Mouse (Mus musculus): ENCODE data around the gene Pdxdc1. TPM values are rescaled to one million over a fixed set of nuclear protein-coding genes. Genes with fewer than 3 reads are reported as not detected.
"Not testable (repeated sequence)": the region's sequence is repeated elsewhere in the genome, so short reads cannot be mapped to it uniquely, and the experiment has no call there.

The Pdxdc1 gene
- 97.3 and 103 TPM in 2 replicates for polyA plus RNA-seq (2015; fragmentation: Nextera tagmentation; extraction: Ambion mirVana)

DNA sequence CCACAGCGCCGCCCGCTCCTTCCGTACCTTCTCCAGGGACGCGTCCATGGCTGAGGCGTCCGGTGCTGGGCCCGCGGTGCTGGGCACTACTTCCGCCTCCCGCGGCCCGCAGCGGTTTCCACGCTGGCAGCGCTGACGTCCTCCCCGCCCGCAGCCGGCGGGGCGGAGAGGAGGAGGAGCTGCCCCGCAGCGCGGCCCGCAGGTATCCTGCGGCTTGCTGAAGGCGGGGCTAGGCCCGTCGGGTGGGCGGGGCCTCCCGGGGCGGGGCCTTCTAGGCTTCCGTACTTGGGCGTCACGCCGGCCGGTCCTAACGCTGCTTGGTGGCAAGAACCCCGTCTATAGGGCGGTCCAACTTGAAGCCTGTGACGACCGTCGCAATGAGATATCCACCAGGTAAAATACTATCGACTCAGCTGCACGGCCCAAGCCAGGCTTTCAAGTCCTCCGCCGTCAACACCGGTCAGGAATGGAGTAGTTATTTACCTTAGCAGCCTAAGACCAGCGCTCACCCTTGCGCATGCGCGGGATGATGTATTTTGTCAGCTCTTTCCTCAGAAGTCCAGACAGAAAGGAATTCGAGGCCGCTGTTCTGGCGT lies at the start of gene Pdxdc1, which contains the start of gene Mpv17l:
TSS of gene Pdxdc1 (minus strand) at position 244 of the 596 bp plus-strand sequence.
TSS of gene Mpv17l (plus strand) at position 274 of the 596 bp plus-strand sequence.
- Histone ChIP-seq H3K9me3 (replicated peaks) (no peaks in the 10 kb centered on the region), H3K4me1 (peaks cover 16% of the 10 kb centered on the region), H3K4me3 (replicated peaks) (peak within 1 kb of the TSS; percentile 78), H3K4me2 (replicated peaks) (peak within 1 kb of the TSS; percentile 67), H3K27ac (replicated peaks) (peak within 1 kb of the TSS; percentile 92), H3K27me3 (no peaks in the 10 kb centered on the region), H3K9ac (peak within 1 kb of the TSS; percentile 69), H3K36me3 (no peaks in the 10 kb centered on the region)
- WGBS = under 1% methylated on average over 52 of the region's 57 CpGs
- peak; percentile 98 for ATAC-seq (ENCODE audit: insufficient number of reproducible peaks, low FRiP score, low TSS enrichment, low read depth)

DNA sequence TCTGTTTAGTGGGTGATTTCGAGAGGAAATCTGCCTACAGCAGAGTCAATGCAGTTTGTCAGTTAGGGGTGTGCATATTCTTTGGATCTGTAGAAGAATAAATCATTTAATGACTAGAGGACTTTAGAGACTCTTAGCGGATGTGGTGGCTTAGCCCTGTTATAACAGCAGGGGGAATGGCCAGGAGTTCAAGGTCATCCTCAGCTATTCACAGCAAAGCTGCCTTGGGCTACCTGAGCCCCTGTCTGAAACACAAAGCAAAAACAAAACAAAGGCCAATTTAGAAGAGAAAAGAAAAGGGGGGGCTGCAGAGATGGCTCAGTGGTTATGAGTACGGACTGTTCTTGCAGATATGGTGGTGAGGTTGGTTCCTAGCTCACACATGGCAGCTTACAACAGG lies 48.3 kb upstream of the Pdxdc1 start:
- Histone ChIP-seq H3K9me3 (replicated peaks) (no peaks in the 10 kb centered on the region), H3K27me3 (no peaks in the 10 kb centered on the region), H3K27ac (replicated peaks) (no peak overlapping the region), H3K36me3 (no peaks in the 10 kb centered on the region), H3K9ac (no peak overlapping the region), H3K4me1 (no peaks in the 10 kb centered on the region), H3K4me2 (replicated peaks) (no peak overlapping the region), H3K4me3 (replicated peaks) (no peak overlapping the region)
- WGBS = 74% methylated on average over 3 of the region's 3 CpGs
- ATAC-seq (ENCODE audit: insufficient number of reproducible peaks, low FRiP score, low TSS enrichment, low read depth) = no peak

DNA sequence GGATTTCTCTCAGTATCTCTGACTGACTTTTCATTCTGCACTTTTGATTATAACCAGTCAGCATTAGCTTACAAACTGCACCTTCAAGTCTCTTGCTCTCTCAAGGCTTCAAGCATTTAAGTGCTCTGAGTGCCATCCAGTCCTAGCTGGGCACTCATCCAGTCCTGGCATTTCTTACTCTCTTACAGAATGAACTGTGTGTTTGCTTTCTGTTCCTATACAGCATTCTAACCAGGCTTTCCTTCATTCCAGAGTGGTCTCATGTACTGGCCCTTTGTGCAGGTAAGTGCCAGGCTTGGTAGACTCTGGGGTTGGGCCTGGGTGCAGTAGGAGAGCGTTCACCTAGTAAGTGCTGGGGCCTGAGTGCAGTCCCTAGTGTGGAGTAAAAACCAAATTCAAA lies 43.4 kb upstream of the Pdxdc1 start:
- Histone ChIP-seq H3K27ac (replicated peaks) (no peak overlapping the region), H3K36me3 (no peaks in the 10 kb centered on the region), H3K9ac (no peak overlapping the region), H3K4me1 (0 out of 2 replicates have a peak, but pooled peaks cover 6% of the 10 kb centered on the region), H3K27me3 (0 out of 2 replicates have a peak, but pooled peaks cover 3% of the 10 kb centered on the region), H3K4me3 (replicated peaks) (no peak overlapping the region), H3K4me2 (replicated peaks) (no peak overlapping the region), H3K9me3 (replicated peaks) (no peaks in the 10 kb centered on the region)
- no peak for ATAC-seq (ENCODE audit: insufficient number of reproducible peaks, low FRiP score, low TSS enrichment, low read depth)
- WGBS = 87% methylated on average over 1 of the region's 1 CpGs

DNA sequence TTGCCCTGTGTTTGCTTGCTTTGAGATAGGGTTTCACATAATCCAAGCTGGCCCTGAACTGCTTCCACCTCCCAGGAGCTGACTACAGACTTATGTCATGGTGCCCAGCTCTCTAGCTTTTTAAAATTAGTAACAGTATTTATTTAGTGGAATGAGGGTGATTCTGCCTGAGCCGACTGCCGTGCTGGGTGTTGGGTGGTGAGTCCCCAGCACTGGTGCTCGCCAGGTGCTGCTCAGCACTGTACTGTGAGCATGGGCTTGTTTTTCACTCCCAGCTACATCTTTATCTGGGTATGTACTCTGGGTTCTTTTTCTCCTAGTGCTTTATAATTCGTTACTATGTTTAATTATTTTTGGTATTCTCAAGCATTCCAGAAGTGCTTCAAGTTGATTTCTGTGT lies 42.2 kb upstream of the Pdxdc1 start:
- no peak for ATAC-seq (ENCODE audit: insufficient number of reproducible peaks, low FRiP score, low TSS enrichment, low read depth)
- no peak overlapping the region for H3K9ac ChIP-seq
- 0 out of 2 replicates have a peak, but pooled peaks cover 8% of the 10 kb centered on the region for H3K4me1 ChIP-seq
- H3K27me3 ChIP-seq = 0 out of 2 replicates have a peak, but pooled peaks cover 3% of the 10 kb centered on the region
- no peaks in the 10 kb centered on the region for H3K9me3 ChIP-seq (replicated peaks)
- peak overlapping the region; percentile 41; the same call in 1 of the 2 replicates for H3K27ac ChIP-seq (replicated peaks)
- H3K4me2 ChIP-seq (replicated peaks) = no peak overlapping the region
- no peak overlapping the region for H3K4me3 ChIP-seq (replicated peaks)
- H3K36me3 ChIP-seq = no peaks in the 10 kb centered on the region
- 44% methylated on average over 4 of the region's 4 CpGs for WGBS

DNA sequence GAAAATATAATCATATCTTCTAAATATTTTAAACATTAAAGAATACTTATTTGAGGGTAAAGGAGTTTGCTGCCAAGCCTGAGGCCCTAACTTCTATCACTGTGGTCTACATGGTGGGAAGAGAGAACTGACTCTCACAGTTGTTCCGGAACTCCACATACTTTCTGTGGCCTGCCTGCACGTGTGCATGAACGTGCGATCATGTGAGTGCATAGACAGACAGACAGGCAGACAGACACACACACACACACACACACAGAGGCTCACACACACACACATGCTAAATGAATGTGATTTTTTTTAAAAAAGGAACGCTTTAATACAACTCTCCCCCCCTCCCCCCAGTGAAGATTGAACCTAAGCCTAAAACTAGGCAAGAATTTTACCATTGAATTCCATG lies 41.8 kb upstream of the Pdxdc1 start:
- Histone ChIP-seq H3K4me1 (0 out of 2 replicates have a peak, but pooled peaks cover 10% of the 10 kb centered on the region), H3K27me3 (0 out of 2 replicates have a peak, but pooled peaks cover 3% of the 10 kb centered on the region), H3K9ac (no peak overlapping the region), H3K27ac (replicated peaks) (no peak overlapping the region), H3K36me3 (no peaks in the 10 kb centered on the region), H3K9me3 (replicated peaks) (no peaks in the 10 kb centered on the region), H3K4me2 (replicated peaks) (no peak overlapping the region), H3K4me3 (replicated peaks) (no peak overlapping the region)
- ATAC-seq (ENCODE audit: insufficient number of reproducible peaks, low FRiP score, low TSS enrichment, low read depth) = no peak
- WGBS = 44% methylated on average over 5 of the region's 5 CpGs

DNA sequence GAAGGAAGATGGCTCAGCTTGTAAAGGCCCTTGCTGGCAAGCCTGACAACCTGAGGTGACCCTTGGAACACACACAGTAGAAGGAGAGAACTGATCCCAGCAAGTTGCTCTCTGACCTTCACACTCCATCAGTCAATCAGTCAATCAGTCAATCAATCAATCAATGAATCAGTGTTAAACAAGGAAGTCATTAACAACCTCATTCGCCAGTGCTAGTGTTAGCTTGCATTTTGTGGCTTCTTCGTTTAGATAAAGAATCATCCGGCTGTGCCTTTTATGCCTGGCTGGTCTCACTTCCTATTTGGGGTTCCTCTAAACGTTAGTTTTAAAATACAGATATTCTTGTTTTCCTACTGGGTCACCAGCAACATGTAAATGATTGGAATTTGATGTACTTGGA lies 41.2 kb upstream of the Pdxdc1 start:
- Histone ChIP-seq H3K4me1 (0 out of 2 replicates have a peak, but pooled peaks cover 10% of the 10 kb centered on the region), H3K4me3 (replicated peaks) (no peak overlapping the region), H3K9me3 (replicated peaks) (no peaks in the 10 kb centered on the region), H3K27ac (replicated peaks) (no peak overlapping the region), H3K27me3 (0 out of 2 replicates have a peak, but pooled peaks cover 3% of the 10 kb centered on the region), H3K9ac (no peak overlapping the region), H3K36me3 (no peaks in the 10 kb centered on the region), H3K4me2 (replicated peaks) (no peak overlapping the region)
- no peak for ATAC-seq (ENCODE audit: insufficient number of reproducible peaks, low FRiP score, low TSS enrichment, low read depth)
- WGBS = 35% methylated on average over 4 of the region's 4 CpGs

DNA sequence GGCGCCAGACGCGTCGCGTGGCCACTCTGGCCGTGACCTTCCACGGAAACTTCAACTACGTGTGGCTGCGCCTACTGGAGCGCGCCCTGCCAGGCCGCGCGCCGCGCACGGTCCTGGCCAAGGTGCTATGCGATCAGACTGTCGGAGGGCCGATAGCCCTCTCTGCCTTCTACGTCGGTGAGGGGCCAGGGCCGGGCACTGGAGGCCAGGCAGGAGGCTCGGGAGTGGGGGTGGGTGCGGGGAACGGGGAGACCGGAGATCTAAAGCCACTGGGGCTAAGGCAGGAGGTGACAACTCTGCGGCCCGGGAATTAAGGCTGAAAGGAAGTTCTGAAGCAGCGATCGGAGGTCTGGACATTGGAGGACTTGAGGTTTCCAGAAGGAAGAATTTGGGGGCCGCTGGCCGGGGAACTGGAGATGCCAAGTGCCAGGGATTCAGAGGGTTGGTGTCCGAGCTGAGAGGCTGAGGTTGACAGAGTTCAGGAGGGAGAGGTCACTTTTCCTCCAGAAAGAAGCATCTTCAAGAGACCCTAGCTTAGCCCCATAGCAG lies 38.0 kb upstream of the Pdxdc1 start:
- Histone ChIP-seq H3K4me2 (replicated peaks) (peak overlapping the region; percentile 98), H3K27me3 (0 out of 2 replicates have a peak, but pooled peaks cover 3% of the 10 kb centered on the region), H3K27ac (replicated peaks) (no peak overlapping the region), H3K9ac (peak overlapping the region; percentile 46), H3K4me1 (0 out of 2 replicates have a peak, but pooled peaks cover 10% of the 10 kb centered on the region), H3K4me3 (replicated peaks) (peak overlapping the region; percentile 56), H3K9me3 (replicated peaks) (no peaks in the 10 kb centered on the region), H3K36me3 (no peaks in the 10 kb centered on the region)
- 3% methylated on average over 34 of the region's 34 CpGs for WGBS
- ATAC-seq (ENCODE audit: insufficient number of reproducible peaks, low FRiP score, low TSS enrichment, low read depth) = peak; percentile 56

DNA sequence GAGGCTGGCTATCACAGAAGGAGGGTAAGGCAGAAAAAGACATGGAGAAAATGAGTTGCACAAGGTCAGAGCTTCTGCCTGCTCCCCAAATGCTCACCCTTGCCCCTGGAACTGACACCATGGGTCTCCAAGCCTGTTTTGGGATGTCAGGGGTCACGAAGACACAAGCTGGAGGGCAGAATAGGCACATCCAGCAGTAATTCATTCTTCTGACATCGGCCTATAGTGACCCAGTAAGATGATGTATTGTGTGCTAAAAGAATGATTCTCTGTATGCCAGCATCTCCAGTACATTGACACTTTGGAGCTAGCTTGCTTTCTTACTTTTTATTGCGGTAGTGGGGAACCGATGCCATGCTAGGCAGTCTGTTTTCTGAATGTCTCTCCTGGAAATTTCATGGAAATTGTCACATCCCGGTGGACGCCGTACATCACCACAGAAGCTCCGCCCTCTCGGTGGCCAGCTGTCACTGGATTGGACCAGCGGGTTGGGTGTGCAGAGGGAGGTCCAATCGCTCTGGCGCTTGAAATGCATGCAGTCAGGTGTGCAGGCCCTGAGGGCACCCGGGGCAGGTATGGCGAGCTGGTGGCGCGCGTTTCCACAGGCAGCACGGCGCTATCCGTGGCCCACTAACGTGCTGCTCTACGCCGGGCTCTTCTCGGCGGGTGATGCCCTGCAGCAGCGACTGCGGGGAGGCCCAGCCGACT lies 37.4 kb upstream of the Pdxdc1 start:
- Histone ChIP-seq H3K27me3 (0 out of 2 replicates have a peak, but pooled peaks cover 3% of the 10 kb centered on the region), H3K4me1 (0 out of 2 replicates have a peak, but pooled peaks cover 10% of the 10 kb centered on the region), H3K9ac (peak overlapping the region; percentile 46), H3K4me3 (replicated peaks) (peak overlapping the region; percentile 56), H3K4me2 (replicated peaks) (peak overlapping the region; percentile 98), H3K9me3 (replicated peaks) (no peaks in the 10 kb centered on the region), H3K27ac (replicated peaks) (no peak overlapping the region), H3K36me3 (no peaks in the 10 kb centered on the region)
- ATAC-seq (ENCODE audit: insufficient number of reproducible peaks, low FRiP score, low TSS enrichment, low read depth) = peak; percentile 92
- 5% methylated on average over 28 of the region's 28 CpGs for WGBS

DNA sequence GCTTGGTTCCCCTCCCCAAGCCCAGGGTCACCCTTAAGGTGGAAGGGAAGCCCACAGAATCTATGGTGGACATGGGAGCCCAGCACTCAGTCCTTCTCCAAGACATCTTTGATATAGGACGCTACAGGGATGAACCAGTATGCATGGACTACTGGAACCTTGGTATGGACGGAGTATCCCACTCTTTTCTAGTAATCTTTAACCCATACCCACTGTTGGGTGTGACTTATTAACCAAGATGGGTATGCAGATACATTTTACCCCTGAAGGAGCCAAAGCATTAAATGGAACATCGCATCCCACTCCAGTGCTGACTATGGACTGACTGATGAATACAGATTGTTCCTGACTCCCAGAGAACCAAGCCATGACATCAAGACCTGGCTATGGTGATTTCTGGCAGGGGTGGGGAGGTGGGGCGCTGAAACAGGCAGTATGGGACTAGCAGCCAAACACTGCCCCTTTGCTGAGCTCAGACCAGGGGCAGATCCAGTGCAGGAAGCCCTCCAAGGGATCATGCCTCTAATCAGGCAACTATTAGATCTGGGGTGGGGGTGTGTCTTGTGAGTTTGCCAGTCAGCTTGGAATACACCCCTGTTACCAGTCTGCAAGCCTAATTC lies 24.6 kb upstream of the Pdxdc1 start:
- WGBS = 85% methylated on average over 4 of the region's 4 CpGs
- Histone ChIP-seq H3K27me3 (no peaks in the 10 kb centered on the region), H3K9me3 (replicated peaks) (no peaks in the 10 kb centered on the region), H3K4me1 (no peaks in the 10 kb centered on the region), H3K4me3 (replicated peaks) (no peak overlapping the region), H3K36me3 (no peaks in the 10 kb centered on the region), H3K27ac (replicated peaks) (no peak overlapping the region), H3K4me2 (replicated peaks) (no peak overlapping the region), H3K9ac (no peak overlapping the region)
- no peak for ATAC-seq (ENCODE audit: insufficient number of reproducible peaks, low FRiP score, low TSS enrichment, low read depth)

DNA sequence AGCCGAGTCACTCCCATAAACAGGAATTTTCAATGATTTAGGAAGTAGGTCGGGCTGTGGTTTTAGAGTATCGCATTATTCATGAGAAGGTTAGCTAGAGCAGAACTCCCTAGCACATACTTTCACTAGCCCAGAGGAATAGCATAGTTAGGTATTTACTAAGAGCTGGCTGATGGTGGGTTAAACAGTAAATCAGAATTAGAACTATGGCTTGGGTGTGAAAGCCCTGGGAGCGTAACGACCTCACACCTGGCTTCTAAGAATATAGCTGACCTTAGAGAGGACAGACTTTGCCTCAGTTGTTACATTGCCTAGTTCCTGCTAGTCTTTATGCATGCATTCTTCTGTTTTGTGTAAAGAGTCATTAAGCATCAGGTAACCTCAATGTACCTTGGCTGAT lies 20.0 kb upstream of the Pdxdc1 start:
- not testable (repeated sequence) for H3K4me1 ChIP-seq; H3K9ac ChIP-seq; H3K4me2 ChIP-seq (replicated peaks); H3K27ac ChIP-seq (replicated peaks); H3K4me3 ChIP-seq (replicated peaks); H3K9me3 ChIP-seq (replicated peaks); H3K27me3 ChIP-seq; H3K36me3 ChIP-seq; ATAC-seq (ENCODE audit: insufficient number of reproducible peaks, low FRiP score, low TSS enrichment, low read depth)
- WGBS = 92% methylated on average over 5 of the region's 5 CpGs

DNA sequence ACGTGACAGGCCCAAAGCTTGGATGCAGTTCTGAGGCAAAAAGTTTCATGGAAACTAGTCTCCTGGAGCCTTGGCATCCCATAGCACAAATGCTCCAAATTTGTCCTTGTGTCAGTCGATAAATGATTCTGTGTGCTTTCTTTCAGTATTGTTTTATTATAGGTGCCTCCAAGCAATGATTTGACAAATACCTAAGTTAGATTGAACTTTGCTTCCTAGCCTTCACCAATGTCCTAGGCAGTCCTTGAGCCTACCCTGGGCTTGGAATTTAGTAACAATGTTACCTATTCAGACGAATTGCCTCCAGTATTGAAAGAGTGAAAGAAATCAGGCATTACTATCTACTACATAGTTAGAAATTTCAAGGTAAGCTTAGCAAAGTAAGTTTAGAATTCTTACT lies 19.6 kb upstream of the Pdxdc1 start:
- ATAC-seq (ENCODE audit: insufficient number of reproducible peaks, low FRiP score, low TSS enrichment, low read depth); H3K4me2 ChIP-seq (replicated peaks); H3K9me3 ChIP-seq (replicated peaks); H3K4me1 ChIP-seq; H3K9ac ChIP-seq; H3K4me3 ChIP-seq (replicated peaks); H3K27ac ChIP-seq (replicated peaks); H3K36me3 ChIP-seq; H3K27me3 ChIP-seq: not testable (repeated sequence)
- 91% methylated on average over 3 of the region's 3 CpGs for WGBS

Data from embryonic facial prominence, embryonic 15.5 days (tissue).